Mouse (Mus musculus): Measurements from ENCODE around the gene Akr1e1. TPM values are rescaled to one million over a fixed set of nuclear protein-coding genes. Genes with fewer than 3 reads are reported as not detected.
"Not testable (repeated sequence)": the region's sequence is repeated elsewhere in the genome, so short reads cannot be mapped to it uniquely, and the experiment has no call there.

The Akr1e1 gene
- 10 to 100 TPM; 21.9 to 22.7 TPM for total RNA-seq (2021)

DNA sequence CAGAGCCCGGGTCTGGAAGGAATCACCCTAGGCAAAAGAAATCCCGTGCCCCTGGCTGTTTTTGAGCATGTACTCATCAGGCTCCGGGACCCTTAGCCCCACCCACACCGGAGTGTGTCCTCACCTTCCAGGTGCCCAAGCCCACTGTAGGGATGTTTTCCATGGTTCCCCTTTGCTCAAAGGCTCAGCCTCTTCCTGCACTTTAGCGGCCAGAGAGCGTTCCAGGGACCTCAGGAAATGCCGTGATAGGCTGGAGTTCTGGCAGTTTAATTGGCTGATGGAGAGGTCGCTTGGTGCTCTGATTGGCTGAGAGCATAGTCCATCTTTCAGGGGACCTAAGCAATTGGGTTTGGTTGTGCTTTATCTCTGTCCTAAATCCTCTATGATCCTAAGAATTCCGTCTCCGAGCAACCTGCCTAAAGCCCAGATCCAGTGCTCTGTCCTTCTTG is at the start of gene Akr1e1:
TSS of gene Akr1e1 (minus strand) at position 214 of the 449 bp plus-strand sequence.
- peak; percentile 71 to 73 for DNase-seq (ENCODE audit: extremely low spot score in 1 of 2, low spot score in 1 of 2)

DNA sequence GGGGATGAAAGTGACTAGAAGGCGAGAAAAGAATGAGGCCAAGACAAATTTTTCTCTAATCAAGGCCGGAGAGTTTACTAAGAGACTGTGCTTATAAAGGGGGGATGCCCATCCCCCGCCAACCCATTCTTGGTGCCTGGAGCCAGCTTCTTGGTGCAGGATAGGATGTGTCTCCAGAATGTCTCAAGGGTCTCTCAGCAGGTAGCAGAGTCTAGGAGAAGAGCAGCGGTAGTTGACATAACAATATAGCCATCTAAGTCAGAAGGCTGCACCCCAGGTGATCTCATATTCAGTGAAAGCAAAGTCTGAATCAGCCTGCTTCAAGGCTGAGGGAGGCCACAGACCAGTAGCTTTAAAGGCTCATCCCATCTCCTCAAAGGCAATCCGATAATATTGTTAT is 49.4 kb upstream of the Akr1e1 start:
- no peak for DNase-seq (ENCODE audit: extremely low spot score in 1 of 2, low spot score in 1 of 2)

DNA sequence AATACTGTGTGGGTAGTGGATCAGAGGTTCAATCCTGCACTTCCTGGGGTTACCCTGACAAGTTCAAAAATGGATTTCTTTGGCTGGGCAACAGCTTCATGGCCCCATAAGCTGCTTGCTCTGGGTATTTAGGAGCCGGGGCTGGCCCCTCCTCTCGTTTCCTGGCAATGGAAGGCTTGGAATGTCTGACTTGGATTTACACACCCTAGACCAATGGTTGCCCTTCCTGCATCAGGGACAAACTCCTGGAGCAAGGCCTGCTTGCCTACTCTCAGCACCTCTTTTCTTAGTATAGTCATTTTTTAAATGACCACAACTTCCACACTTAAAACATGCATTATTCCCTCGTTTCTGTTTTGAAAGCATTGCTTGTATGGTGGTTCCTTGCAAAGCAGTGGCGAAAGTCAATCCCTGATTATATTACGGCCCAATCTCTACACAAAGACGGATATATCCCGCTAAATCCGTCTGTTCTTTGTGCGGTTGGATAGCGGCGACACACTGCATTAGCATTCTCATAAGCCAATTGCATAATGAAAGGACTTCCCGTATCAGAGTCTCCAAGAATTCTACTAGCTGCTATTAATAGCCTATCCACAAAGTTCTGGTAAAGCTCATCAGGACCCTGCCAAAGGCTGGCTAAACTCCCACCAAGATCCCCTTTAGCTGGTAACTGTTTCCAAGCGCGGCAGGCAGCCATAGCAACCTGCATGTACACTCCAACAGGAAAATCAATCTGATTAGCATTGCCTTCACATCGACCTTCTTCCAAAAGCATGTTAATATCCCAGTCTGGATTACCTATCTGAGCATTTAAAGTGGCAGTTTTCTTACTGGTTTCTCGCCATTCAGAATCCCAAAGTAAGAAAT is 47.5 kb upstream of the Akr1e1 start:
- no peak for DNase-seq (ENCODE audit: extremely low spot score in 1 of 2, low spot score in 1 of 2)

DNA sequence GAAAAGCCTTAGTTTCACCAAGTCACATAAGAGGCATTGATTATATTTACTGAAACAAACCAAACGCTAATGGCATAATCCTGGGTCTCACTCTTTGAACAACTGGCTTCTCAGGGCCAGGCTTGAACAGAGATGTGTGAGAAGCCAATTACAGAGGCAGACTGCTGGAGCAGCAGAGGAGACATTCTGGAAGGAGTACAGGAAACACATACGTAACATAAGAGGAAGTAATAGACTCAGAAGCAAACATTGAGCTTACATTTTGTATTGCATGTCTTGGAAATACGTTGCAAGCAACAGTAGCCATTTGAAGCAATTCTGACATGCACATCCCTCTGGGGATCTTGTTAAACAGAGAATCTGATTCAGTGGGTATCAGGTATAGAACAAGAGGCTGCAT is 41.2 kb upstream of the Akr1e1 start:
- no peak for DNase-seq (ENCODE audit: extremely low spot score in 1 of 2, low spot score in 1 of 2)

GRCm38 (mm10) chr13:4645248-4645647 is 36.3 kb upstream of the Akr1e1 start:
- no peak for DNase-seq (ENCODE audit: extremely low spot score in 1 of 2, low spot score in 1 of 2)

- DNase-seq (ENCODE audit: extremely low spot score in 1 of 2, low spot score in 1 of 2): no peak
Observed at GRCm38 (mm10) chr13:4610902-4611301, 1.9 kb upstream of the Akr1e1 start.

DNA sequence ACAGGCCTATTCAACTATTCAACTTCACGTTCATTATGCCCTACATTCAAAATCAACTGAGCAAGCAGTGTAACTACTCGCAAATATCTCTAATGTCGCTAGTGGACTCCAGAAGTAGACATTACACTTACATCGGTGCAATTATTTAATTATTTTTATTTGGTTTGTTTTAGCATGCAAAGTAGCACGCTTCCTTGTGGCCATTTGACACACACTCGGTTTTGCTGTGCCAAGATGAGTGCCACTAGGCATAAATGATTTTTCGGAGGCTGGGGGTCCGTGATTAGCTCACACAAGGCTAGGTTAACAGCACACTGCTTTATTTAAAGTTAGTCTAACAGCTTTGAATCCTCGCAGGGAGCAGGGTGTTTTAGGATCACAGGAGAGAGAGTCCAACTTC is 444 bp downstream of the Akr1e1 start:
- no peak for DNase-seq (ENCODE audit: extremely low spot score in 1 of 2, low spot score in 1 of 2)

DNA sequence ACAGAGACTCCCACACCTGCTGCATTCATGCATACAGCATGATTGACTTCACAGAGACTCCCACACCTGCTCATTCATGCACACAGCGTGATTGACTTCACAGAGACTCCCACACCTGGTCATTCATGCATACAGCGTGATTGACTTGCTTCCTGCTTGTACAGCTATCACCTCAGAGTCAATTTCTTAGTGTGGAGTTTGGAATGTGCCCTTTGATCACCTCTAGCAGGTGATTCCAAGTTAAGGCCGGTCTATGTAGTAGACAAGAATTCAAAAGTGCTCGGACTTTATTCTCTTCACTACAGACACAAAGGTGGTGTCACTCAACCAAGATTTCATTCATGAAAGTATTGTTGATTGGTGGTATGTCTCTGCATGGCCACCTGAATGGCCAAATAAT is 2.2 kb downstream of the Akr1e1 start:
- DNase-seq (ENCODE audit: extremely low spot score in 1 of 2, low spot score in 1 of 2): no peak

DNA sequence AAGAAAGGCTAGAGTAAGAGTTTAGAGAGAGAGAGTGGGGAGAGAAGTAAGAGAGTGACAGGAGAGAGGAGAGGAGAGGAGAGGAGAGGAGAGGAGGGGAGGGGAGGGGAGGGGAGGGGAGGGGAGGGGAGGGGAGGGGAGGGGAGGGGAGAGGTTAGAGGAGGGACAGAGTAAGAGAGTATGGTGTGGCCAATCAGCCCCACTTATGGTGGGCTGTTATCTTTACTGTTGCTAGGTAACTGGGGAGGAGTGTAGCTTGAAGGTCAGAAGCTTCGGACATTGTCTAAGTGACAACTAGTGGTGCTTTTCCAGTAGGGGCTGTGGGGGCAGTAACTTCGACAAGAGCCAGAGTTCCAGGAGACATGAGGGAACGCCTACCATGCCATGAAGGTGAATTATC is 5.5 kb downstream of the Akr1e1 start:
- not testable (repeated sequence) for DNase-seq (ENCODE audit: extremely low spot score in 1 of 2, low spot score in 1 of 2)

- no peak for DNase-seq (ENCODE audit: extremely low spot score in 1 of 2, low spot score in 1 of 2)
Observed at GRCm38 (mm10) chr13:4576921-4577320, 32.1 kb downstream of the Akr1e1 start.

DNA sequence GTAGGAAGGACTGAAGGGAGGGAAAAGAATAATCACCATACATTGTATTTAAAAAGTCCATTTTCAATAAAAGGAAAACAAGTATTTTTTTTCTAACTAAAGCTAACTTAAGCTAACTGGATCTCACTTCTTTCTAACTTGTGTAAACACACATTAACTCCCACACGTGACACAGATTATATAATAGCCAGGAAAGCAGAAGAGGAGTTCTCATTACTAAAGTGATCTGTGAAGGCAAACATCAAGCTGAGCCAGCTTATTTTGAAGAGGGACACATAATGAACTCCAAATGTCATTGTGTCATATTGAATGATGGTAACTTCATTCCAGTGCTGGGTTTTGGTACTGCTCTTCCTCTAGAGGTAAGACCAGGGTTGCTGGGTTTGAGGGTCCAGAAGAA is 35.1 kb downstream of the Akr1e1 start, which contains the start of gene Akr1c21:
TSS of gene Akr1c21 (plus strand) at position 205 of the 400 bp plus-strand sequence.
- DNase-seq (ENCODE audit: extremely low spot score in 1 of 2, low spot score in 1 of 2): no peak

GRCm38 (mm10) chr13:4565996-4566395 is 43.0 kb downstream of the Akr1e1 start:
- DNase-seq (ENCODE audit: extremely low spot score in 1 of 2, low spot score in 1 of 2): no peak

DNA sequence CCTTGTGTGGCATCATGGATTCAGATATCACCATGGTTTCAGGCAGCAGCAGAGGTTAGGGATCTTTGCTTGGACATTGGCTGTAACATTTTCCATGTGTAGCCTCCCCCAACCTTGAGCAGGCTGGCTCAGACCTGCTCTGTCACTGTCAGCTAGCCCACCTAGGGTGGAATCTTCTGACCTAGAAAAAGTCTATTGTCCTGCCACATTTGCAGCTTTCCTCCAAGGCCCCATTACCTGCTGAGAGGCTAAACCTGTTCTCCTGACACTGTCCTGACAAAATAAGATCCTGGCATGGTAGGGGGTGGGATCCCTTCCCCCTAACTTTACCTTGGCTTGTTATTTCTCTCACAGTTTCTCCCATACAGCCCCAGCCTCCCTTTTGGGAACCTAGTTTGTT is 48.5 kb downstream of the Akr1e1 start:
- DNase-seq (ENCODE audit: extremely low spot score in 1 of 2, low spot score in 1 of 2): no peak

GRCm38 (mm10) chr13:4559143-4559542 is 49.8 kb downstream of the Akr1e1 start:
- DNase-seq (ENCODE audit: extremely low spot score in 1 of 2, low spot score in 1 of 2): no peak

Other genes with a start within 250 kb of the Akr1e1 start
- not detected for gene Akr1c6, start 174.9 kb downstream of the Akr1e1 start, total RNA-seq (2021)
- not detected for gene Akr1c20, start 85.8 kb downstream of the Akr1e1 start, total RNA-seq (2021)
- not detected for gene Akr1c21, start 35.1 kb downstream of the Akr1e1 start, total RNA-seq (2021)

Measured in layer of hippocampus, postnatal 25 days (tissue).